Mouse (Mus musculus) adrenal gland, postnatal 25 days (tissue): Measurements from ENCODE around the gene Pdyn. TPM values are rescaled to one million over a fixed set of nuclear protein-coding genes. Genes with fewer than 3 reads are reported as not detected.

Experiments used
- DNase-seq: peaks from one replicate; pipeline ENCODE4 v3.0.0; 2021; ENCODE audit warnings: mixed read lengths
- long read RNA-seq: library from polyadenylated mRNA; stranded (forward); transcript quantifications from one replicate; pipeline ENCODE4 v2.0.0, GENCODE M21; 2021
- total RNA-seq: library from RNA; stranded (reverse); gene quantifications from 2 replicates; pipeline ENCODE4 v1.2.3, GENCODE M21; 2021

The Pdyn gene
- 0.21 TPM in 1 of 2 replicates, not detected in the other for total RNA-seq
- long read RNA-seq, result 0 reads

DNA sequence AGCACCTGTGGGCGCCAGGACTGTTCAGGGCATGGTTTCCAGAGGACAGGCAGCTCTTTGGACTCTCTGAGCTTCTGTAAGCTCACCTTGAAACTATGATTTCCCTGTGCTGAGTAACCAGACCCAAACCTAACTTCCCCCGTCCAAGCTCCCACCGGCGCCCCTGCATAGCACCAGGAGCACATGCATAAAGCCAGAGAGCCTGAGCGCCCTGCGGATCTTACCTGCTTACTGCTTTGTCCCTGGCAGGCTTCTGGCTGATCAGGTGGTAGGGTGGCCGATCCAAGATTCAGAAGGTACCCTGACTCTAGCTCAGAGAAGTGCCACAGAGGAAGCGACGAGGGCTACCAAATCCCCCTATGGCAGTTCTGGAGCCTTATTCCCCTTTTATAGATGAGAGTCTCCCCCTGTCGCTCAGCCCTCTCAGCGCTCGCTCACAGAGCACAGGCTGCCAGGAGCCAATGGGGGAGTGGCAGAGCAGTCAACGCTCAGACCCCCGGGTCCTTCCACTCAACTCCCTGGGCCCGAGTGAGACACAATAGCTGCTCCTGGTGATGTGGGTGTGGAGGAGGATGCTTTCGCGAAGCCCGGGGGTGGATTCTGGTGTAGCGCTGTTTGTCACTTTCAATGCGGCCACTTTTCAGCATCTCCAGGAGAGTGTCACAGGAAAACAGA, at the start of gene Pdyn:
Gene Pdyn (minus strand): TSS at position 361 of the 675 bp plus-strand sequence.
- no peak for DNase-seq

DNA sequence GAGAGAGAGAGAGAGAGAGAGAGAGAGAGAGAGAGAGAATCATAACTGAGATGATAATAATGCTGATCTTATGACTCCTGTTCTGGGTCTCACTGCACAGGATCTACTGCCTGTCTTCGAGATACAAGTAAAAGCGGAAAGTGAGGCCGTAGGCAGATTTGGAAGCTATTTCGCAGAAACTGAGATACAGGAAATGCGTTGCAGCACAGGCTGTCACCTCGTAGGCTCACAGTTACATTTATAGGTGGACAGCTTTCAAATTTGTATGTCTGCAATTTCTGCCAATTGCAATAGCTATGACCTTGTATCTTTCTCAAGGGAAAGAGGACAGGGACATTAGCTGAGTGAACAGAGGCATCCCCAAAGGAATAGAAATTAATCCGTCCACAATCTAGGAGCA, 42.4 kb upstream of the Pdyn start:
- no peak for DNase-seq

DNA sequence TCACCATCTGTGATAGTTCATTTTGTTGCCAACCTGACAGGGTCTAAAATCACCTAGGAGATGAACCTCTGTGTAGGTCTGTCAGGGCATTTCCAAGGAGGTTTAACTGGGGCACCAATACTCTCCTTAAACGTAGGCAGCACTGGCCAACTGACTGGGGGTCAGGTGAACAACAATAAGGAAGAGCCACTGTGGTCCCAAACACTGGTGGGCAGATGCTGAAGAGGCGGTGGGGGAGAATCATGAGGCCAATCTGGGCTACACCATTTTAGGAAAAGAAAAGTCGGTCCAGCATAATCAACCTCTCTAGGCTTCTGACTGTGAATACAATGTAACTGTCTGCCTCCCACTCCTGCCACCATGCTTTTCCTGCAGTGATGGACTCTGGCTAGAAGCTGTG, 40.9 kb upstream of the Pdyn start:
- DNase-seq, result no peak

DNA sequence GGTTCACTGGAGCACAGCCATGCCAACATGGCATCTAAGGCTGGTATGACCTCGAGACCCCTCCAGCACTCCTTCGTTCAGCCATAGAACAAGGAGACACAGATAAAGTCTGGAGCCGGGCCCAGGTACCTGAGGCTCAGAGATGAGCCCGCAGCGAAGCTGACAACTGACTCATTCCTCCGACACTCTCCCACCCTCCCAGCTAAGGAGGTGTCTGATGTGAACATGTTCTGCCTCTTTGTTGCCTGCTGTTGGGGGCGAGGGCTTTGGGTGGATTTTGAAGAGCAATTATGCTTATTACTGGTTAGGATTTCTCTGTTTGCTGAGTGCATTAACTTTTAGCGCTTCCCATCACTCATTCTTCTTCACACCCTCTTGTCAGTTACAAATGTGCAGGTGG, 34.4 kb upstream of the Pdyn start:
- no peak for DNase-seq

DNA sequence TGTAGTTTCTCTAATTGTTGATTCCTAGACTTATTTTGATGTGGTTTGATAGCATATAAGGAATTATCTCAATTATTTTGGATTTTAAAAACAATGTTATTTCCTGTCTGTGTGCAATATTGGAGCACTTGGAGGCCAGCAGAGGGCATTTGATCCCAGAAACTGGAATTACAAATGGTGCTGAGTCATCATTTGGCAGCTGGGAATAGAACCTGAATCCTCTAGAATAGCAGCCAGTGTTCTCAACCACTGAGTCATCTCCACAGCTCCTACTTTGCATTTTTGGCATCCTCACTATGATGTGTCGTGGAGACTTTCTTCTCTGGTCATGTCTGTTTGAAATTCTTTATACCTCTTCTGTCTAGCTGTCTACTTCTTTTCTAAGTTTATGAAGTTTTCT, 30.0 kb upstream of the Pdyn start:
- DNase-seq, result no peak

DNA sequence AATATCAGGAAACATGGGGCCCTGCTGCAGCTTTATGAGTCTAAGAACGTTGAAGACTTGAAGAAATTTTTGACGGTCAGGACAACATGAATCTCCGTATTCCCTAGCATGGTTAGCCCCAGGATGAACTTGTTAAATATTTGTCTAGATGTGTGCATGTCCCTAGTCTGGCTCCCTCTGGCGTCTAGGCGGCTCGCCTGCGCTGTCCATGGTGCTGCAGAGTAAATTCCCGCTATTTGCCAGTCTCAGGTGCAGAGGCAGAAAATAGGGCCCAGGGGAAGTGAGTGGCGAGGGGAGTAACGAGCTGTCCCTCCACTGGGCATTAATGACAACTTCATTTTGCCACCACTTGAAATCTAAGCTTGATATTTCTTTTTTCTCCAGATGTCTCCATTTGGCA, 16.0 kb upstream of the Pdyn start:
- DNase-seq, result peak; percentile 74

DNA sequence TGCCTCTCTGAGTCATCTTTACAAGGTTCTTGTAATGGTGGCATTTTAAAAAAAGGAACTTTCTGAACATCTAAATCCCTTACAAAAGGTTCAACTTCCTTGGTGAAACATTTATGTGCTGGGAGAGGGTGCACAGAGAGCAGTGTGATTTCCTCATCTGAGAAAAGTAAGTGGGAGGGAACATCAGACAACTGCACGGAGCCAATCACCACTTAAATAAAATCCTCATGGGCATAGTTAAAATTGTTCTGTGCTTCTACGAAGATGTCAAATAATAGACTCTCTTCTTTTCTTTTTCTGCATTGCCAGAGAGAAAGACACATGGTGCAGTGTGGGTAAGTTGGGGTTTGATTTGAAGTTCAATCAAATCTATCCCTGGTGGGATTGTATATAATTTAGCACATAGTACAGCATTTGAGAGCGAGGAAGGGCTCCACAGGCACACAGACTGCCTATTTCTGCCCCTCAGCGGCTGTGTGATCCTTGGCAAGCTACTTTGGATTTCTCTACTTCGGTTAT, 13.4 kb upstream of the Pdyn start:
- no peak for DNase-seq

DNA sequence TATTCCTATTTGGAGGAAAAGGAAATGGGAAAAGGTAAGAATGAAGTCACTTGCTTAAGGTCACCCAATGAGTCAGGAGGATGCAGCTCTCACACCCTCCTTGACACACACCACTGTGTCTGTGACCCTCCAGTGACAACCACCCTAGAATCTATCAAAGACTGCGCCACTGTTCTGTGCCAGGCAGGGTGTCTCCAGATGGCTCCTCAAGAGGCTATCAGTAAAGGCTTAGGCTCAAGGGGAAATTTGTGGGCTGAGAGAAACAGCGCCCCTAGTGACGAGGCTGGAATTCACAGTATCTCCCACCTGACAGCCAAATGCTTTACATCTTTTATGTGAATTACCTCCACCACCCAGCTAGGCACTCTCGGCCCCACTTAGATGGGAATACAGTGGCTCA, 3.6 kb downstream of the Pdyn start:
- DNase-seq, result peak; percentile 18

DNA sequence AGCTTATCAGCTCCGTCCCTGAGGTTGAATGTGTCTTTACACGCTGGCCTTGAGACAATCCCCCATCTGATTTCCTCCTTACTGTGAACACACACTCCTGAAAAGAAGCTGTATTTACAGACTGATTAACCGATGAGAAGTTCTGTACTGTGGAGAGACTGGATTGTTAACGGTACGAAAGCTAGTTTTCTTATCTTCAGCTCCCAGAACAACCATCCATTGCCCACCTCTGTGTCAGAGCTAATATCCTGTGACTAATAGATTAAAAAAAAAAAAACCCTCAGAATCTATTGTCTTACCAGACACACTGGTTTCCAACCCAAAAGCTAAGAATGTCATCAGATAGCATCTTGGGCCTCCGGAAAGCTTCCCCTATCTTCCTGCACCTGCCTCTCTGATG, 5.3 kb downstream of the Pdyn start:
- no peak for DNase-seq

DNA sequence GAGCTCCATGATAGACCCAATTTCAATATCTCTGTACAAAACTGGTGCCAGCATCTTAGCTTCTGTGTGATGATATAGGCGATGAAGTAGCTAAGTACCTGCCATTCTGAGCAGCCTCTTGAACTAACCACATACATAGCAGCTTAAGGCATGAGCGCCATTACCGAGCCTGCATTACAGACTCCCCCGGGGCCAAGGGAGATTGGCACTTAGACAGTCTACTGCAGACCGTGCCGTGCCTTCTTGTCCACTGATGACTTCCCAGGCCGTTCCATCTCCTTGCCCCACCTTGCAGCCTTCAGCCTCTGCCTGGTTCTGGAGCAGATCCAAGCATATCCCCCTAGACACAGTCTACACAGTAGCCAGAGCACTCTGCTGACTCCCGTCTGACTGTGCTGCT, 7.0 kb downstream of the Pdyn start:
- no peak for DNase-seq

DNA sequence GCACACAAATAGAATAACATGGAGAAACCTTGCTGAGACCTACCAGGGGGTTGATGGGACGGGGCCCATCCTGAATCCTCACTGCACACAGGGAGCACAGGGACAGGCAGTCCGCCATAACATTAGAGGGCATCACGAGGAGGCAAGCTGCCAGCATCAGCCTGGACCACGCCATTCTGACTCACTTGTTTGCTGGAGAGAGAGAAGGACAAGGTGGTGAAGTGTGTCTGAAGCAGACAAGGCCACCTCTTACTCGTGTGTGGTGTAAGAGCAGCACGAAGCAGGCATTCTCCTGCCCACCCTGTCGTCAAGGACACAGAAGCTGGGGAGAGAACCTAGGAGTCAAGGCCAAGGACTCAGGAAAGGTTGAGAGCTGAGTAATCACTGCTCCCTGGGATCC, 9.9 kb downstream of the Pdyn start:
- peak; percentile 72 for DNase-seq

DNA sequence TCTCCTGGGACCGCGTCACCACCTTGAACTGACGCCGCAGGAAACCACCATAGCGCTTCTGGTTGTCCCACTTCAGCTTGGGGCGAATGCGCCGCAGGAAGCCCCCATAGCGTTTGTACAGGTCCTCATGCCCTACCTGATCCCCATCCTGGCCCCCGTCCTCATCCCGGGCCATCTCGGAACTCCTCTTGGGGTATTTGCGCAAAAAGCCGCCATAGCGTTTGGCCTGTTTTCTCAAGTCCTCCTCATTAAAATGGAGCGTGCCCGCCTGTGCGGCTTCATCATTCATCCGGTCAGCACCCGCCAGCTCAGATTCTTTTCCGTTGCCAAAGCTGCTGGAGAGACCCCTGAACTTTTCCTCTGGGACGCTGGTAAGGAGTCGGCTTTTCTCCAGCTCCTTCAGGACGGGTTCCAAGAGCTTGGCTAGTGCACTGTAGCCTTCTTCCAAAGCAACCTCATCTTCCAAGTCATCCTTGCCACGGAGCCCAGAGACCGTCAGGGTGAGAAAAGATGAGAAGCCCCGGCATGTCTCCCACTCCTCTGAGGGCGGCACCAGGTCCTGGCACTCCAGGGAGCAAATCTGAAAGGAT, 11.5 kb downstream of the Pdyn start:
- no peak for DNase-seq

DNA sequence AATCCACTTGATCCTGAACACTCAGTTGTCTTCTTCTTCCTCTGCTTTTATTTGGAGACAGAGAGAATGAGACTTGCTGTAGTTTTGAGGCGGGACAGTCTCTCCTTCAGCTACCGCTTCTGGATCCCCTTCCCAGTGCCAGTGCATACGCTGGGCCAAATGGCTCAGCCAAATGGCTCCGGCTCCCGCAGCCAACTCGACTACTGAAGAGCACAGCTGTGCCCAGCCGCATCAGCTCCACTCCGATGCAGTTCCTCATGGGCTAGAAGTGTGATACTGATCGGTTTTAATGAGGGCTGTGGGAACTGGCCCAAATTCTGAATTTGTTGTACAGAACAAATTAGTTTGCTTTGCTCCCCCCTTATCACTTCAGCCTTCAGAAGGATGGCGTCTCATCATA, 12.7 kb downstream of the Pdyn start:
- DNase-seq, result no peak

DNA sequence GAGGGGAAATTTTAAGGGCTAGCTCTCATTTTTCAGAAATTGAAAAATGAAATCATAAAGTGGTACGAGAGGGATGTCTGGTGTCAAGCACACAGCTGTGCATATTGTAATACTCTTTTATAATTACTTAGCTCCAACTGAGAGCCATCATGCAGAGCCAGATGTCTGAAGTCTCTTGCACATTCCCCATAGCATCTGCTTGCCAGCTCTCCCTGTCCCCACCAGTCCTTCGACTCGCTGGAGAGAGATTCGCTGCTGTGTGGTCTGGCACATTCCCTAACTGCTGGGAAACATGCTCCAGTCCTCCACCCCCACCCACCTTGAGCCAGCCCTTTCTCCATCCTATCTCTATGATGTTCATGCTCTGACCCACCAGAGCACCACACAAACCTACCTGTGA, 15.6 kb downstream of the Pdyn start:
- DNase-seq, result no peak

DNA sequence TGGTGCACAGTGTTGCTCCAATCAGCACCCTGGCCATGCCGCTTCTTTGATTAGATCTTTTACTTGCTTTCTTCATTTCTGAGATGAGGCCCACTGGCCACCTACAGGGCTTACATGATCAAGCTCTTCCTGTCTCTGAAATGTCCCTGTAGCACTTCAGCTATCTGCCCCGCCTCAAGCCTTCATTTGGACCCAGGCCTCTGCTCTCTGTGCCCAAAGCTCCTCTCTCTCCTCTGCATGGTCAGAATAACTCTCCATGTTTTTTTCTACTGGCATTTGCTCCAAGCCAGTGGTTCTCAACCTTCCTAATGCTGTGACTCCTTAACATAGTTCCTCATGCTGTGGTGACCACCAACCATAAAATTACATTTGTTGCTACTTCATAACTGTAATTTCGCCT, 19.4 kb downstream of the Pdyn start:
- DNase-seq, result no peak

DNA sequence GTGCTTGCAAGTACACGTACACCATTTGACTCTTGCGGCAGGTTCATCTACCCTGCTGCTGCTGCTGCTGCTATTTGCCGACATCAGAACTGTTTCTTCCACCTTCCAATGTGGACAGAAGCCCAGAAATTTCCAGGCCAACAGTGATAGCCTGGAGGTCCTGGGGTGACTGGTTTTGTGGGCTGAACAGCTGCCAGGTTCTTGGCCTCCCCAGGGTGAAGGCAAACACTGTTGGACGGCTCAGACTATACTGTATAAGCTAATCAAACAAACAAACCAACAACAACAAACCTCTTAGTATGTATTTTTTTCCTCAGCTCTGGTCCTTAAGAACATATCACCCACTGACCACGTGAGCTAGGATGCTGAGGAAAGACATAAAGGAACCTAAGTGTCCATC, 20.6 kb downstream of the Pdyn start:
- no peak for DNase-seq

DNA sequence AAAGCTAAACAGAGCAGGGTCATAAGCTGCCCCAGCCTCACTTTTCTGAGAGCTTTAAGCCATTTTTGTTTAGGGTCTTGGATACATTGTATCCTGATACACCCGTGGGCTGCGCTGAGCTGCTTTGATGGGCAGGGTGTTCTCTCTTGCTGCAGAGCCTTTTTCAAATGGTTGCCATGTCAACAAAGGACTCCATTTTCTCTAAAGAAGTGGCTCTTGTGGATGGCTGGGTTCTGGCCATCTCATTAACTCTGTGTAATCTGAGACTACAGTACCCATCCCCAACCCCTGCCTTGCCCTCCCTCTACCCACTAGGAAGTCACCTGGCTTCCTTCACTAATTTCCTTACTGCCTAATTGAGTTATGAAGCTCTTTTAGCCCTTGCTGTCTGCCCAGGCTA, 22.0 kb downstream of the Pdyn start:
- DNase-seq, result no peak

DNA sequence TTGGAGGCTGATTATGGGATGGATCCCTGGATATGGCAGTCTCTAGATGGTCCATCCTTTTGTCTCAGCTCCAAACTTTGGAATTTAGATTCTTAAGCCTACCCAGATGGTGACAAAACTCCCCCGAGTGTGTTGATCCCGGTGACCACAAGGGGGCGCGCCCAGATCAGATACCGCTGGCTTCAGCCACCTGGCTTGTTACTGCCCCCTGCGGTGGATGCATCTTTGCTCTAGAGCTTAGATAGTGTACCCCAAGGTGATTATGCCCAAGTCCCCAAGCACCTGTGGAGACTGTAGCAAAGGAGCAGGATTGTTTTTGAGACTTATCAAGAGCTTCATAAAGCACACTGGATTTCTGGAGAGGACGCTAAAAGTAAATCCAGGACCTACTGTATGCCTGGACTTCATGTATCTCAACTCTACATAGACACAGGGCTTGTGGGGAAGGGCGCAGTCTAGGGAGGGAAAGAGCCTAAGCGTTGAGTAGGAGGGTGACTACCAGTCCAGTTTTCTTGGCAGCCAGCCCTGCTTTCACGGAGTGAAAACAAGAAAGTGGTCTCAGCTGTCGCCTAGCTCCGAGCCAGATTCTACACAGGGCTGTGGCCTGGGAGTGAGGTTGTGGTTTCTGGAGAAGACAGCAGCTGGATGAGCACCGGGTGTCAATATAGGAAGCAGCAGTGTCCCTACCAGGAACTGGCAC, 24.6 kb downstream of the Pdyn start:
- peak; percentile 87 for DNase-seq

DNA sequence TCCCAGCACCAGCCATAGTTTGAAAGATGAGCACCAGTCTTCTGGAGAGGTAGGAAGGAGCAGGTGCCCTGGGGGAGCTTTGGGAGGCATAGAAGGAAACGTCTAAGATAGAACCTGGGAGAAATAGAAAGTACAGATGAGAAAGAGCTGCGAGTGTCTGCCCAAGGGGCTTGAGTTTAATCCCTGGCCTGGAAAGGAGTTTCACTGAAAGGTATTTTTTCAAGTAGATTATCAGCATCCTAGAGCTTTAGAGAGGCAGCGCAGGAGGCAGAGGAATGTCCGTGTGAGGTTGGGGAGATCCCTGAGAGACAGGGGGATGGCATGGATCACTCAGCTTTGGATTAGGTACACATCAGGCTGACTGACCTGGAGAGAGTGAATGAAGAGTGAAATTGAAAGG, 27.7 kb downstream of the Pdyn start:
- DNase-seq, result no peak

DNA sequence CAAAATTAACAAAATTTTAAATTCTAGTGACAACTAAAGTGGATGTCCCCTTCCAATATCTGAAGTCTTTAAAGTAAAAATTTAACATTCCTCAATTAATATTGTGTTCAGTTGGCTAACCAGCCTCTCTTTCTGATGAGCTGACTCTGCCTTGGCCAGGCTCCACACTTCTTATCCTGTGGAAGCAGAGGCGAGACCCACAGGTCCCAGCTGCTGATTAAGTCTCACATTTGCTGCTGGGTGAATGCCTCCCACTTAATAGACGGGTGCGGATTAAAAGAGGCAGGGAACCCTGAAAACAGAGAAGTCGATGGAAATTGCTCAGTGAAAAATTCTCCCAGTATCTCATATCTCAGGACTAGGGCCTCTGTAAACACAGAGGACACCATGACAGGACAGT, 37.2 kb downstream of the Pdyn start:
- no peak for DNase-seq

DNA sequence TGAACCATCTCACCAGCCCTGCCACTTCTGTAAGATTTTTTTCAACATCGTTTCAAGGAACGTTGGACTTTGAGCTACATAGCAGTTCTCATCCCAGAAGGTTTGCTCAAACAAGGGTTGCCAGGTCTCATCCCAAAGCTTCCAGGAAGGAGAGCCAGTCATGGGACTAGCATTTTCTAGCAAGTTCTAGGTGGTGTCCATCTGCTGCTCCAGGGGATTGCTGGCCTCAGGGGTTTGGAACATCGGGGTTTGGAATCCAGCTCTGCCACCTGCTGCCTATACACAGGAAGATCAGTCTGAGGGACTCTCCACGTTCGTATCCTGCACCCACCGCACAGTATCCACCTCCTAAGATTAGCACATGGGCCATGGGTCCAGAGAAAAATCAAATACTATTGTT, 39.6 kb downstream of the Pdyn start:
- DNase-seq, result peak; percentile 5

DNA sequence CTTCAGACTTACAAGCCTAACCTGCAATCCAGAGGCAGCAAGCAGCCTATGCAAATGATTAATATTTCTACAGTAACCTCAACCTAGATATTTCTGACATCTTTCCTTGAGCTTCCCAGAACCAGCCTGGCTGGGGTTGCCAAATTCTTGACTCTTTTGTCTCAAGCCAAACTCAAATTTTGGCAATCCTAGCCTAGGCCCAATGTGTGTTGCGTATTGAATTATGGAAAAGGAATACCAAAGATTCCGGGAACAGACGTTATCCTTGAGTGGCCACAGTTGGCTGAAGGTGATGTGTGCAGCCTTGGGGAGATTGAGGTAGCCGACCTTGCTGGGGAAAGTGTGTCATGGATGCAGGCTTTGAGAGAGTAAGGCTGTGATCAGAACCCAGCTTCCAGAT, 40.8 kb downstream of the Pdyn start:
- no peak for DNase-seq

DNA sequence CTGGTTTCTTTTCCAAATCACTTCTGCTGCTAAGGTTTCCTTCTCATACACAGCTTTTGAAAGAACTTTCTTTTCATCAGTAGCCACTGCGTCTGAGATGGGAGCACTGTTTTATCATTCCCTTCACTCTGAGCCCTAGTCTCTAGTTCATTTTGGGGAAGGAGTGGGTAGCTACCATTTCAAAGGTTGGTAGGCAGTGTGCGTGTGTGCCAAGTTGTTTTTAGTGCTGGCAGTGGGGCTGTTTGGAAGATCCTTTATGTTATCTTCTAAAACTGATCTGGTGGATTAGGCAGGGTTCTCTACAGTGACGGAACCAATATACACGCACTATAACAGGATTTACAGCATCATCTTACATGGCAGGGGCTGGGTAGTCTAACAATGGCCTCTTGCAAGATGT, 44.6 kb downstream of the Pdyn start:
- DNase-seq, result no peak
